Mouse (Mus musculus): ENCODE measurements around the gene Ssna1. TPM values are rescaled to one million over a fixed set of nuclear protein-coding genes. Genes with fewer than 3 reads are reported as not detected.

Gene Ssna1
- total RNA-seq, 1 experiment from 2014 or later = 45.8 TPM

- peak; percentile 53 for DNase-seq
These were observed 18.0 kb upstream of the Ssna1 start for GRCm38 (mm10) chr2:25290101-25290815.

- DNase-seq = peak; percentile 48
These were observed 17.4 kb upstream of the Ssna1 start, which contains the start of gene Lrrc26 for GRCm38 (mm10) chr2:25289651-25290050. TSS of gene Lrrc26 (plus strand) at chr2:25289915.

GRCm38 (mm10) chr2:25288734-25289345 lies 16.6 kb upstream of the Ssna1 start:
- DNase-seq = no peak

- DNase-seq = no peak
These were observed 15.8 kb upstream of the Ssna1 start, which contains the start of gene Tmem210 for GRCm38 (mm10) chr2:25287927-25288649. TSS of gene Tmem210 (plus strand) at chr2:25288145.

GRCm38 (mm10) chr2:25286837-25287636 lies 14.8 kb upstream of the Ssna1 start:
- no peak for DNase-seq

- no peak for DNase-seq
These were observed 14.1 kb upstream of the Ssna1 start for GRCm38 (mm10) chr2:25286314-25286713.

- DNase-seq = no peak
These were observed 13.3 kb upstream of the Ssna1 start for GRCm38 (mm10) chr2:25285551-25285950.

- peak; percentile 90 for DNase-seq
These were observed 7.0 kb upstream of the Ssna1 start for GRCm38 (mm10) chr2:25278928-25279882.

- no peak for DNase-seq
These were observed 772 bp upstream of the Ssna1 start for GRCm38 (mm10) chr2:25273010-25273409.

GRCm38 (mm10) chr2:25272515-25272914 lies 277 bp upstream of the Ssna1 start:
- DNase-seq = no peak

- DNase-seq = no peak
These were observed 4.4 kb downstream of the Ssna1 start for GRCm38 (mm10) chr2:25267746-25268309.

GRCm38 (mm10) chr2:25267241-25267640 lies 5.0 kb downstream of the Ssna1 start:
- DNase-seq = no peak

- DNase-seq = peak; percentile 67
These were observed 5.5 kb downstream of the Ssna1 start for GRCm38 (mm10) chr2:25266720-25267119.

GRCm38 (mm10) chr2:25265897-25266656 lies 6.2 kb downstream of the Ssna1 start:
- DNase-seq = no peak

GRCm38 (mm10) chr2:25264851-25265250 lies 7.4 kb downstream of the Ssna1 start:
- DNase-seq = peak; percentile 73

- no peak for DNase-seq
These were observed 8.0 kb downstream of the Ssna1 start for GRCm38 (mm10) chr2:25264286-25264660.

- no peak for DNase-seq
These were observed 8.5 kb downstream of the Ssna1 start for GRCm38 (mm10) chr2:25263623-25264285.

- DNase-seq = peak; percentile 58
These were observed 9.2 kb downstream of the Ssna1 start for GRCm38 (mm10) chr2:25262795-25263622.
